Mouse (Mus musculus) spleen, adult 2 months (tissue): ENCODE measurements at regions not wholly inside any gene's neighbourhood (a gene's known extent, or its start where the extent isn't known, plus 50 kb on each side); places are given as distances from the start of the nearest gene placed in this dataset.

Source experiments
- DNase-seq, 2 experiments: peaks; one replicate each; pipeline versions ENCODE4 v3.0.0 to v3.0.0-alpha.2; 2012 to 2021; ENCODE audit warnings: low spot score in 2 of 2, low read depth in 1 of 2
- H3K27ac ChIP-seq: fragments of 200-500 bp; 2 replicates; pipeline ENCODE4 v1.5.1; 2012; ENCODE audit warnings: low read length, inconsistent platforms; ENCODE audit not compliant: insufficient read depth
- H3K27me3 ChIP-seq: fragments of 200-500 bp; 2 replicates; pipeline ENCODE4 v1.6.1; 2012; ENCODE audit warnings: mild to moderate bottlenecking, moderate library complexity, low read length, inconsistent platforms; ENCODE audit not compliant: control insufficient read depth, insufficient read depth
- H3K36me3 ChIP-seq: fragments of 200-500 bp; 2 replicates; pipeline ENCODE4 v1.6.1; 2012; ENCODE audit warnings: mild to moderate bottlenecking, low read length, inconsistent platforms; ENCODE audit not compliant: control insufficient read depth, insufficient read depth
- H3K4me1 ChIP-seq: fragments of 200-500 bp; 2 replicates; pipeline ENCODE4 v1.6.1; 2011; ENCODE audit warnings: inconsistent platforms; ENCODE audit not compliant: control insufficient read depth, insufficient read depth, insufficient read length
- H3K4me3 ChIP-seq: fragments of 200-500 bp; 2 replicates; pipeline ENCODE4 v1.5.1; 2011; ENCODE audit warnings: mild to moderate bottlenecking, inconsistent platforms; ENCODE audit not compliant: insufficient read depth, insufficient read length; ENCODE audit errors: extremely low read depth
- CTCF ChIP-seq: fragments of 200-500 bp; IDR thresholded peaks from 2 replicates; pipeline ENCODE4 v1.5.1; 2011; ENCODE audit warnings: mild to moderate bottlenecking, inconsistent platforms; ENCODE audit not compliant: insufficient read depth, insufficient read length, insufficient replicate concordance; ENCODE audit errors: extremely low read depth
- POLR2A ChIP-seq: fragments of 200-500 bp; IDR thresholded peaks from 2 replicates; pipeline ENCODE4 v1.6.1; 2011; ENCODE audit warnings: low read depth, low read length, inconsistent platforms
- WGBS: fragments of 180-500 bp; shearing (Covaris S2); methylation state at CpG from one replicate; pipeline ENCODE4 v1.1.7; 2018; 5-methylcytosine and 5-hydroxymethylcytosine counted together

DNA sequence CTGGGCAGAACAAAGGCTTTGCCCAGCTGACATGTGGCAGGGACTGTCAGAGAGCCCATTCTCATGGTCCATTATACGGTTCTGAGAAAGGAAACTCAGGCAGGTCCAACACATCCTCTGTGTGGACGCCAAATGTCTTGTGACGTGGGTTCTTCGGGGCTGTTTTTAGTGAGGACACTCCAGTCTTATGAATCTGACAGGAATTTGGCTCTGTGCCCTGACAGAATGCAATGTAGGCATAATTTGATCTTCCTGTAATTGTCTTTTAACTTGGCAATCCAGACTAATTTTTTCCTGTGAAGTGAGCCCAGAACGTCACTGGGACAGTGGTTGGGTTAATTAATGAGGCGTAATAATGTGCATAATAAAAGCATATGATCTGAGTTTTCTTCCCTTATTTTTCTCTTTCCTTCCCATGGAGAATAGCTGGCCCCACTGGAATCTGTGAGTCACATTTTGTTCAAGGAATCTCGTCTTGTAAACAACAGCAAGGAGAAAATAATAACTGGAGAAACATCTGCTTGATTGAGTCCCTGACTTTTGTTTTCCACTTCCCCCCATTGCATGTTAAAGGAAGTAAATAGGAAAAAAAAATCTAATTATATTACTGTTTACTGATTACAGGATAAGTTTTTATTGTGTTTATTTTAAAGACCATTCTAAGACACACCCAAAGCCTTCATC is 255.8 kb upstream of the 1700056E22Rik start:
- DNase-seq = no peak
- WGBS = 58% methylated on average over 7 of the region's 7 CpGs

GRCm38 (mm10) chr1:184281768-184282167 is 247.7 kb upstream of the 1700056E22Rik start:
- WGBS = 47% methylated on average over 5 of the region's 5 CpGs
- DNase-seq = no peak
- H3K27ac ChIP-seq = no peak overlapping the region

More for the DNA sequence above, 255.8 kb upstream of the 1700056E22Rik start:
- TF ChIP-seq CTCF (no peak), POLR2A (no peak)
- Histone ChIP-seq H3K4me1 (no peaks in the 10 kb centered on the region), H3K27me3 (no peaks in the 10 kb centered on the region), H3K36me3 (no peaks in the 10 kb centered on the region), H3K27ac (no peak overlapping the region), H3K4me3 (no peak overlapping the region)

DNA sequence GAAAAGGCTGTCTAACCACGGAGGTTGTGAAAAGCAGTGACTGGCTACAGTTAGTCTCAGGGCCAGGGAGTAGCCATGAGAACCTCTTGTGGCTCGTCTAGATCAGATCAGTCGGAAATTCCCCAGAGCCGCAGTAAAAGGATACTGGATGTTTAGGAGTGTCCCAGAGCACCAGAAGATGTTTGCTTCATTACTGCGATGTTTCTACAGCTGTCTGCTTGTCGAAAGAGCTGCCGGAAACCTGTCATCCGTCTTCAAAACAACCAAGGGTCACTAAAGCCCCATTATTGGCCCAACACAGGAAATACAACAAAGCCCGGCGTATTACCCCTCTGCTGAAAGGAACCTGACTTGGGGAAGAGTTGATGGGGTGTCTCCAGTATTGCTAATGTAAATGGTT is 245.2 kb upstream of the 1700056E22Rik start:
- Histone ChIP-seq H3K36me3 (no peaks in the 10 kb centered on the region), H3K27ac (no peak overlapping the region), H3K27me3 (no peaks in the 10 kb centered on the region), H3K4me3 (no peak overlapping the region), H3K4me1 (no peaks in the 10 kb centered on the region)
- WGBS = 55% methylated on average over 10 of the region's 10 CpGs
- DNase-seq = no peak
- no peak for TF ChIP-seq POLR2A
- TF ChIP-seq CTCF = no peak

More at GRCm38 (mm10) chr1:184281768-184282167, 247.7 kb upstream of the 1700056E22Rik start:
- Histone ChIP-seq H3K36me3 (no peaks in the 10 kb centered on the region), H3K4me3 (no peak overlapping the region), H3K4me1 (no peaks in the 10 kb centered on the region), H3K27me3 (no peaks in the 10 kb centered on the region)
- TF ChIP-seq CTCF (no peak), POLR2A (no peak)

GRCm38 (mm10) chr1:184277001-184277400 is 242.9 kb upstream of the 1700056E22Rik start:
- Histone ChIP-seq H3K4me3 (no peak overlapping the region), H3K27me3 (no peaks in the 10 kb centered on the region), H3K36me3 (no peaks in the 10 kb centered on the region), H3K27ac (no peak overlapping the region), H3K4me1 (no peaks in the 10 kb centered on the region)
- no peak for DNase-seq
- WGBS = 5% methylated on average over 2 of the region's 2 CpGs
- TF ChIP-seq POLR2A (no peak), CTCF (no peak)

- H3K27ac ChIP-seq = no peak overlapping the region
- H3K27me3 ChIP-seq = no peaks in the 10 kb centered on the region
- no peak overlapping the region for H3K4me3 ChIP-seq
- H3K36me3 ChIP-seq = no peaks in the 10 kb centered on the region
- no peak for TF ChIP-seq CTCF
- TF ChIP-seq POLR2A = no peak
- no peaks in the 10 kb centered on the region for H3K4me1 ChIP-seq
- no peak for DNase-seq
- 61% methylated on average over 9 of the region's 9 CpGs for WGBS
Measured at GRCm38 (mm10) chr1:184275877-184276276, 241.8 kb upstream of the 1700056E22Rik start.

DNA sequence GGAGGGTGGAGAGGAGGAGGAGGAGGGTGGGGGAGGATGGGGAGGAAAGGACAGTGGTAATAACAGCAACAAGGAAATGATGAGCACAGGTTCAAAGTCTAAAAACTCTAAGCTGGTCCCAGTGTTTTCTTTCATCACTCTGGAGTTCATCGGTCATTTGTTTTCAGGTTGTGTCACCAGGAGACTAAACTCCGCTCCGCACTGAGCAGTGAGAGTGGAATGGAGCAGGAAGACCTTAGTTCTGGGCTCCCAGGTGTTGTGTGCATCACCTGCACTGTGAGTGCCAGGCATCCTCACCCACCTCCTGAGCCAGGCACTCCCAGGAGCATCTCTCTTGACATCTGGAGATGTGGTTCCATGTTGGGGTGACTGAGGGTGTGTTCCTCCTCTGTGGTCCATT is 241.3 kb upstream of the 1700056E22Rik start:
- WGBS = 94% methylated on average over 3 of the region's 3 CpGs
- H3K27me3 ChIP-seq = no peaks in the 10 kb centered on the region
- DNase-seq = no peak
- H3K4me1 ChIP-seq = no peaks in the 10 kb centered on the region
- TF ChIP-seq POLR2A (no peak), CTCF (no peak)
- no peaks in the 10 kb centered on the region for H3K36me3 ChIP-seq
- no peak overlapping the region for H3K27ac ChIP-seq
- H3K4me3 ChIP-seq = no peak overlapping the region

DNA sequence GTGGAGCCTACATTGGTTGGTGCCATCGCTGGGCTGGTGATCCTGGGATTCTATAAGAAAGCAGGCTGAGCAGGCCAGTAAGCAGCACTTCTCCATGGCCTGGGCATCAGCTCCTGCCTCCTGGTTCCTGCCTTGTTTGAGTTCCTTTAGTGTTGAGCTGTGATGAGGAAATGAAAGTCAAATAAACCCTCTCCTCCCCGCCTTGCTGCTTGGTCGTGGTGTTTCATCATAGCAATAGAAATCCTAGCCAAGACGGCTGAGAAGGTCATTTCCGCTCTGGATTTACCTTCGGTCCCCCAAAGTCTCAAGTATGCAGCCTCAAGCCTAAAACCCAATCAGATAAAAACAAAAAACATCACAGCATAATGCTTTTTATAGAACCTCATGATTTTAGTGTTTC is 240.6 kb upstream of the 1700056E22Rik start:
- WGBS = 59% methylated on average over 6 of the region's 6 CpGs
- no peaks in the 10 kb centered on the region for H3K36me3 ChIP-seq
- H3K27me3 ChIP-seq = no peaks in the 10 kb centered on the region
- H3K4me1 ChIP-seq = no peaks in the 10 kb centered on the region
- no peak overlapping the region for H3K27ac ChIP-seq
- no peak for DNase-seq
- TF ChIP-seq POLR2A (no peak), CTCF (no peak)
- H3K4me3 ChIP-seq = no peak overlapping the region
